Mouse (Mus musculus) kidney, embryonic 14.5 days (tissue): Measurements from ENCODE around the gene 4930486L24Rik. TPM values are rescaled to one million over a fixed set of nuclear protein-coding genes. Genes with fewer than 3 reads are reported as not detected.
"Not testable (repeated sequence)": the region's sequence is repeated elsewhere in the genome, so short reads cannot be mapped to it uniquely, and the experiment has no call there.

ENCODE experiments used
- ATAC-seq: fragments of 200-750 bp; cut with Nextera tagmentation; 2 replicates; pipeline ENCODE4 v1.8.0; 2017; ENCODE audit warnings: moderate number of reproducible peaks, mild to moderate bottlenecking, moderate TSS enrichment, moderate library complexity; ENCODE audit not compliant: low FRiP score, low TSS enrichment
- H3K27ac ChIP-seq: fragments of 300-500 bp; sonication (generic); 2 replicates; pipeline ENCODE4 v1.5.1; 2014; ENCODE audit warnings: low read depth, mild to moderate bottlenecking, low read length, moderate library complexity, mixed read lengths
- H3K27me3 ChIP-seq: fragments of 300-500 bp; sonication (generic); 2 replicates; pipeline ENCODE4 v1.6.1; 2014; ENCODE audit warnings: mild to moderate bottlenecking, low read length; ENCODE audit not compliant: control insufficient read depth, insufficient read depth
- H3K36me3 ChIP-seq: fragments of 300-500 bp; sonication (generic); 2 replicates; pipeline ENCODE4 v1.6.1; 2014; ENCODE audit warnings: low read length, mixed read lengths; ENCODE audit not compliant: control insufficient read depth, insufficient read depth
- H3K4me1 ChIP-seq: fragments of 300-500 bp; sonication (generic); 2 replicates; pipeline ENCODE4 v1.6.1; 2014; ENCODE audit warnings: low read length, mixed read lengths; ENCODE audit not compliant: control insufficient read depth, insufficient read depth
- H3K4me2 ChIP-seq: fragments of 300-500 bp; sonication (generic); replicated peaks from 2 replicates; pipeline ENCODE4 v1.6.1; 2014; ENCODE audit warnings: low read depth, mild to moderate bottlenecking, low read length
- H3K4me3 ChIP-seq: fragments of 300-500 bp; sonication (generic); 2 replicates; pipeline ENCODE4 v1.5.1; 2014; ENCODE audit warnings: mild to moderate bottlenecking, low read length
- H3K9ac ChIP-seq: fragments of 300-500 bp; sonication (generic); 2 replicates; pipeline ENCODE4 v1.6.1; 2014; ENCODE audit warnings: low read depth, mild to moderate bottlenecking, low read length, moderate library complexity
- H3K9me3 ChIP-seq: fragments of 300-500 bp; sonication (generic); 2 replicates; pipeline ENCODE4 v1.6.1; 2016; ENCODE audit warnings: low read length; ENCODE audit not compliant: control insufficient read depth
- WGBS: fragments of 180-500 bp; shearing (Covaris S2); extraction: QIAGEN DNeasy Blood & Tissue Kit; methylation state at CpG from one replicate; pipeline ENCODE4 v1.1.7; 2014; 5-methylcytosine and 5-hydroxymethylcytosine counted together
- polyA plus RNA-seq: library from polyadenylated mRNA; unstranded; fragments of >200 nt; fragmentation: Nextera tagmentation; extraction: Ambion mirVana; gene quantifications from 2 replicates; pipeline ENCODE4 v1.2.1, GENCODE M21; 2014

The 4930486L24Rik gene
- polyA plus RNA-seq = 0.15 TPM in 1 of 2 replicates, not detected in the other

DNA sequence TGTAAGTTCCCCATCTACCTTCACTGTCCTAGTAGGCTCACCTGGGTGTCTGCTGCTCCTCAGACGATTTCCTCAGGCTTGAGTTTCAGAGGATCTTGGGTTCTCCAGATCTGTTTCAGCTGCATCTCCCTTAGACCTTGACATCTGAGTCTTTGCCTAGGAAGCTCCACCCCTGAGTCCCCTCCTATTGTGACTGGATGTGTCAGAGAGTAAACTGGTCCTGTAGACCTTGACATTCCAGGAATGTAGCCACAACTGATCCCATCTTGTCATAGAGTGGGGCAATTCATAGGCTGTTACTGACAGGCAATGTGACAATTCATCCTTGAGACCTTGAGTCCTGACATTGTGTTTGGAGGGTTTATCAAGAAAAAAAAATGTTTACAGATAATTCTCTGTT lies at the start of gene 4930486L24Rik:
TSS of gene 4930486L24Rik (minus strand) at position 195 of the 400 bp plus-strand sequence.
- H3K4me1 ChIP-seq = no peaks in the 10 kb centered on the region
- no peak within 1 kb of the TSS for H3K4me3 ChIP-seq
- no peaks in the 10 kb centered on the region for H3K36me3 ChIP-seq
- H3K9ac ChIP-seq = no peak within 1 kb of the TSS
- H3K27ac ChIP-seq = no peak within 1 kb of the TSS
- ATAC-seq = no peak
- H3K27me3 ChIP-seq = no peaks in the 10 kb centered on the region
- H3K4me2 ChIP-seq = no peak within 1 kb of the TSS
- no peaks in the 10 kb centered on the region for H3K9me3 ChIP-seq
- WGBS = 76% methylated on average over 1 of the region's 1 CpGs

DNA sequence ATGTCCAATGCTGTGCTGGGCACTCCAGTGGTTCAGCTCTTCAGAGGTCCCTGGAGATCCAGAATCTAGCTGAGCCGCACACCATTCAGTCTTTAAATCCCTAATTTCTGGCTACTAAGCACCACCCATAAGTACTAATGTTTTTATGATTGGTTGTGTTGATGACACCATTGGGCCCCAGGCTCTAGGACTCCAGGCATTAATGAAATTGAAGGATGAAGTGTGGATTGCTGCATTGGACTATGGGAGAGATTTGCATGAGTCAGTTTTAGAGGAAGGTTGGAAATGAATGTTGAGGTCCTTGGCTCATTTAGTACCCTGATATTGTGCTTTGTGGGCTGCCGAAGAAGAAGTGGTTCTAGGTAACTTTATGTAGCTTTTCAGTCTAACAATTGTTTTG lies 40.5 kb upstream of the 4930486L24Rik start, which contains the start of gene Tpbpb:
TSS of gene Tpbpb (minus strand) at position 101 of the 400 bp plus-strand sequence.
- H3K36me3 ChIP-seq, H3K9ac ChIP-seq, H3K9me3 ChIP-seq, H3K27ac ChIP-seq, H3K4me3 ChIP-seq, H3K27me3 ChIP-seq, H3K4me2 ChIP-seq, H3K4me1 ChIP-seq, ATAC-seq: not testable (repeated sequence)
- WGBS = 93% methylated on average over 2 of the region's 2 CpGs

DNA sequence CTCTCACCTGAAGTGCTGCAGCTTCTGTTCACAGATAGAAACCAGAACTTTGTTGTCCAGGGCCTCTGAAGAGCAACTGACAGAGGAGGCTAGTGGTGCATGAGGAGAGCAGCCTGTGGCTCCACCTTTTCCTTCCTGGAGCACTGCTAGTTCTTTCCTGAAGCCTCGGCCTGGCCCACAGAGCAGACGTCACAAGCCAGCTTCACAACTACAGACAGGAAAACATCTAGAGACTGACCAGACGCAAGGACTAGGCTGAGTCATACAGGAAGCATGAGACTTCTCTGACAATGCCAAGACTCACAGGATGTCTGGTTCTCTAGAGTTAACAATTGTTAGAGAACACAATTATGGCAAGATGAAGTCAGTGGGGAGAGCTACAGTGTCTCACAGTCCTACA lies 33.1 kb upstream of the 4930486L24Rik start, which contains the start of gene Ctla2b:
TSS of gene Ctla2b (minus strand) at position 120 of the 400 bp plus-strand sequence.
- Histone ChIP-seq H3K27me3 (no peaks in the 10 kb centered on the region), H3K4me2 (no peak within 1 kb of the TSS), H3K9me3 (no peaks in the 10 kb centered on the region), H3K27ac (no peak within 1 kb of the TSS), H3K9ac (no peak within 1 kb of the TSS), H3K36me3 (no peaks in the 10 kb centered on the region), H3K4me1 (no peaks in the 10 kb centered on the region), H3K4me3 (no peak within 1 kb of the TSS)
- 75% methylated on average over 3 of the region's 3 CpGs for WGBS
- 0 out of 2 replicates have a peak, but pooled peaks have one; percentile 35 for ATAC-seq

DNA sequence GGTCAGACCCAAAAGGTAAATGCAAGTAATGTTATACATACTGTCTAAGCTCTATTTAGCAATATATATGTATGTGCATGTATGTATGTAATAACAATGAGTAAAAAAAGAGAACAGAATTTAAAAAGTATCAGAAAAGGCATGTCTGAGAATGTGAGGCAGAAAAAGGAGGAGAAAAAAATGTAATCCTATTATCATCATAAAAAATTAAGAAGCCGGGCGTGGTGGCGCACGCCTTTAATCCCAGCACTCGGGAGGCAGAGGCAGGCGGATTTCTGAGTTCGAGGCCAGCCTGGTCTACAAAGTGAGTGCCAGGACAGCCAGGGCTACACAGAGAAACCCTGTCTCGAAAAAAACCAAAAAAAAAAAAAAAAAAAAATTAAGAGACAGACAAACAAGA lies 32.5 kb upstream of the 4930486L24Rik start, which contains the start of gene Gm49392:
TSS of gene Gm49392 (minus strand) at position 101 of the 400 bp plus-strand sequence.
- WGBS = 84% methylated on average over 7 of the region's 8 CpGs
- H3K4me2 ChIP-seq, H3K27me3 ChIP-seq, H3K9me3 ChIP-seq, H3K36me3 ChIP-seq, H3K9ac ChIP-seq, H3K4me1 ChIP-seq, ATAC-seq, H3K27ac ChIP-seq, H3K4me3 ChIP-seq: not testable (repeated sequence)

DNA sequence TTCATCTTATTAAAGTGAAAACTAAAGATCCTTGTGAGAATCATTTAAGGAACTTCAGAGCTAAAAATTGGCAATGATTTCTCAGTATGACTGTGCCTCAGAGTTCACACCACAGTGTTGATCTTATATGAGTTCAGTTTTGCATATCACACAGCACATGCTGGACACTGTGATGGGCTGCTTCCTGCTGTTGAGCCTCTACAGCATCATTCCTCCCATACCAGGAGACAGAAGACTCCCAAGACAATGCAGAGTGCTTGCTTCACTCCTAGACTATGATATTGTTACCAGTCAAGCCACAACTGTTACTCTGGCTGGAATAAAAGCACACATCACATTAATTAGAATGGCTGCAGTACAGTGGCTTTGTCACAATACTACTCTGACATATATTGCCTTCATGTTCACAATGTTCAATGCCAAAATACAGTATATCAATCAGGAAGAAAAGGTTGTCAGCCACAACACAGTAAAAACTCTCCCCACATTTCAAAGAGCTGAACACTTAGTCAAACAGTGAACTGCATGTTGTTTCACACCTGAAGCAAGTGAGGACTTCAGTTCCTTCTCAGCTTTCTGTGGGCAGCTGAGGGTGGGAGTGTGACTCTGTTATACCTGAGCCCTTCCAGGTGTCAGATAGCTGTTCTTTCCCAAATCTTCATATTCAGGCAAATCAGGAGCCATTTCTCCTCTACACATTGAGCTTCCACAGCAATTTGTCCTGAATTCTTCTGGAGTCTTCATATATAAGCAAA lies 31.3 kb upstream of the 4930486L24Rik start:
- no peak overlapping the region for H3K4me3 ChIP-seq
- H3K4me1 ChIP-seq = no peaks in the 10 kb centered on the region
- H3K27me3 ChIP-seq = no peaks in the 10 kb centered on the region
- ATAC-seq = no peak
- H3K36me3 ChIP-seq = no peaks in the 10 kb centered on the region
- no peak overlapping the region for H3K27ac ChIP-seq
- no peak overlapping the region for H3K4me2 ChIP-seq
- H3K9me3 ChIP-seq = no peaks in the 10 kb centered on the region
- no peak overlapping the region for H3K9ac ChIP-seq

DNA sequence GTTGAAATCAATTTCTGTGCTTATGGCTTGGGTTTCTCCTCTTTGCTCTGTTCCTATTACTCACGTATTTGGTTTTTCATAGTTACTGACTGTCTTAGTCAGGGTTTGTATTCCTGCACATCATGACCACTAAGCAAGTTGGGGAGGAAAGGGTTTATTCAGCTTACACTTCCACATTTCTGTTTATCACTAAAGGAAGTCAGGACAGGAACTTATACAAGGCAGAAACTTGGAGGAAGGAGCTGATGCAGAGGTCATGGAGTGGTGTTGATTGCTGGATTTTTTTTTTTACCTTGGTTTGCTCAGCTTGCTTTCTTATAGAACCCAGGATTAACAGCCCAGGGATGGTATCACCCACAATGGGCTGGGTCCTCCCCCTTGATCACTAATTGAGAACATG lies 28.0 kb upstream of the 4930486L24Rik start:
- Histone ChIP-seq H3K4me2 (no peak overlapping the region), H3K4me3 (no peak overlapping the region), H3K27me3 (no peaks in the 10 kb centered on the region), H3K27ac (no peak overlapping the region), H3K36me3 (no peaks in the 10 kb centered on the region), H3K9me3 (no peaks in the 10 kb centered on the region), H3K4me1 (no peaks in the 10 kb centered on the region), H3K9ac (no peak overlapping the region)
- WGBS = 80% methylated on average over 1 of the region's 1 CpGs
- no peak for ATAC-seq

DNA sequence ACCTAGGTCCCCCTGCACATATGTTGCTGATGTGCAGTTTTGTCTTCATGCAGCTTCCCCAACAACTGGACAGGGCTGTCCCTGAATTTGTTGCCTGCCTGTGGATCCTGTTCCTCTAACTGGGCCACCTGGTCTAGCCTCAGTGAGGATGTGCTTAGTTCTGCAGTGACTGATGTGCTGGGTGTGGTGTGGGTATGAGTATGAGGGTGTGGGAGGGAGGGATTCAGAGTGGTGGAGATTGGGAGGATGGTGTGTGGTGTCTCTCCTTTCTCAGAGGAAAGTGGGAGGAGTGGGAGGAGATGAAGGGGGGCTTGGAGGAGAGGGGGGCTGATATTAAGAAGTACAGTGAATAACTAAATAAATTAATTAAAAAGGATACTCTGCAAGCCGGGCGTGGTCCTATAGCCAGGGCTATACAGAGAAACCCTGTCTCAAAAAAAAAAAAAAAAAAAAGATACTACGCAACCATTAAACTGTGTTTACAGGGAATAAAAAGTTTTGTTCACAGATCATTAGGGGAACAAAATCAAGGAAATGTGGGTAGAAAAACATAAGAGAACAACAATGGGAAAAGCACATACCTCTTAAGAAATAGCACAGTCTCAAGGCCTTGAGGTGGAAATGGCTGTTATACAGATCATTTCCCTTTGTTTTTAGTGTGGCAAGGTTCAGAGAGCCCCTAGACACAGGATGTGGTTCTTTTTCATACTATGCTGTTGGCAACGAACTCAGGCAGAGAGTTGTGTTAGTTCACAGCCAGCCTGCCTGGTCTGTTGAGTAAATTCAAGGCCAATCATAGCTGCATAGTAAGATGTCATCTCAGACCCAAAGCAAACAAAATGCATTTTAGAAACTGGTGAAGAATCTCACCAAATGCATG lies 15.8 kb downstream of the 4930486L24Rik start:
- Histone ChIP-seq H3K36me3 (no peaks in the 10 kb centered on the region), H3K27me3 (no peaks in the 10 kb centered on the region), H3K9me3 (no peaks in the 10 kb centered on the region), H3K27ac (no peak overlapping the region), H3K4me1 (no peaks in the 10 kb centered on the region), H3K4me3 (no peak overlapping the region), H3K4me2 (no peak overlapping the region), H3K9ac (no peak overlapping the region)
- WGBS = 79% methylated on average over 4 of the region's 4 CpGs
- ATAC-seq = no peak

DNA sequence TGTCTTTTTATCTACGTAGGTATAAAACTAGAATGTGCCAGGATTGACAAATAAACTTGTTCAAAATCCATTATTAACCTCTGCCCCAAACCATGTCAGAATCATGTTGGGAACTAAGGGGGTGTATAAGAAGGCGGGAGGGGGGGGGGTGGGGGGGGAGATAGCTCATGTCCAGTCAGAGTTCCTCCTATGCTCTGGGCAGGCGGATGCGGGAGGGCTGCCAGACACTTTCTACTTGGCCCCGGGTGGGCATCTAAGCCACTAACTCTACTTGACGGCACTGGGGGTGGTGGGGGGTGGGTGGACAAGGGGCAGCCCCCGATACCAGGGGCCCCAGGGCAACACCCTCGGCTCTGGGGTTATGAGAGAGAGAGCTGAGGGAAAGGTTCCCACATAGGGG lies 21.1 kb downstream of the 4930486L24Rik start:
- no peak for ATAC-seq
- WGBS = 88% methylated on average over 8 of the region's 8 CpGs
- no peaks in the 10 kb centered on the region for H3K9me3 ChIP-seq

DNA sequence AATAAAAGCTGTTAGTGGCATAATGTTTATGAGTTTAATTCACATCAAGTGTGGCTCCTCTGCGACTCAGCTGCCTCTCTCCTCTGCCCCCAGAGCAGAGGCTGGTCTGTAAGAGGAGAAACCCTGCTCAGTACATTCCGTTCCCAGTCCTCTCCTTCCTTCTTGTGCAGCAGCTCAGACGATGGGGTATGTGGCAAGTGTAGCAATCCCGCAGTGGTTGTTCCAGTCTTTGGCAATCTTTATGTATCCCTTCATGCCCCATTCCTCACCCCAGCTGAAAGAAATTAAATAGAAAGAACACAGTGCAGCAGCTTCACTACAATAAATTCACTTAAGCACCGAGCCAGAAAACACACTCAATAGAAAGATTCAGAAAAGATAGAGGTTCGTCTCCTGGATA lies 21.6 kb downstream of the 4930486L24Rik start:
- ATAC-seq = no peak
- H3K4me2 ChIP-seq = no peak overlapping the region
- no peaks in the 10 kb centered on the region for H3K27me3 ChIP-seq
- H3K27ac ChIP-seq = no peak overlapping the region
- H3K9me3 ChIP-seq = no peaks in the 10 kb centered on the region
- 83% methylated on average over 6 of the region's 6 CpGs for WGBS
- no peak overlapping the region for H3K9ac ChIP-seq
- H3K36me3 ChIP-seq = no peaks in the 10 kb centered on the region
- no peak overlapping the region for H3K4me3 ChIP-seq
- no peaks in the 10 kb centered on the region for H3K4me1 ChIP-seq

More for the DNA sequence above, 21.1 kb downstream of the 4930486L24Rik start:
- H3K36me3 ChIP-seq = no peaks in the 10 kb centered on the region
- no peaks in the 10 kb centered on the region for H3K4me1 ChIP-seq
- no peak overlapping the region for H3K9ac ChIP-seq
- H3K4me2 ChIP-seq = no peak overlapping the region
- H3K27ac ChIP-seq = no peak overlapping the region
- no peaks in the 10 kb centered on the region for H3K27me3 ChIP-seq
- H3K4me3 ChIP-seq = no peak overlapping the region
